Mouse (Mus musculus): Measurements from ENCODE around the gene Zdhhc22.

Gene Zdhhc22

GRCm38 (mm10) chr12:86994776-86995175 lies 4.5 kb upstream of the Zdhhc22 start:
- DNase-seq (ENCODE audit: low spot score) = no peak

DNA sequence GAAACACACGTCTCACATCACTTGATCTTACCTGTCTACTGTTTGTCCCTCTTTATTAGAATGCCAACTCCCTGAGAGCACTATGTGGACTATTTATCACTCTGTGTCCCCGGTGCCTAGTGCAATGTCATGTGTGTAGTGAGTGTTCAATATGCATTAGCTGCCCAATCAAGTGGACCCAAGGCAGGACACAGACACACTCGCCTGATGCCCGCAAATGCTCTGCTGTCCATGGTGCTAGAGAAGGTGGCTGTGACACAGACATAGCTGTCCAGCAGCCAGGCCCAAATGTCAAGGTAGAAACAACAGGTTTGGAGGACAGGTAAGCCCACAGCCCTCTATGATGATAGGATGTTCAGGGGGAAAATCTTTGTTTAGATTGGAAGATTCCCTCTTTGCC lies 3.9 kb upstream of the Zdhhc22 start:
- no peak for DNase-seq (ENCODE audit: low spot score)

GRCm38 (mm10) chr12:86990755-86991110 lies 503 bp upstream of the Zdhhc22 start:
- DNase-seq (ENCODE audit: low spot score) = no peak

GRCm38 (mm10) chr12:86989378-86989777 lies 852 bp downstream of the Zdhhc22 start:
- no peak for DNase-seq (ENCODE audit: low spot score)

- DNase-seq (ENCODE audit: low spot score) = no peak
Observed at GRCm38 (mm10) chr12:86988227-86988626, 2.0 kb downstream of the Zdhhc22 start.

GRCm38 (mm10) chr12:86986562-86986961 lies 3.7 kb downstream of the Zdhhc22 start:
- no peak for DNase-seq (ENCODE audit: low spot score)

DNA sequence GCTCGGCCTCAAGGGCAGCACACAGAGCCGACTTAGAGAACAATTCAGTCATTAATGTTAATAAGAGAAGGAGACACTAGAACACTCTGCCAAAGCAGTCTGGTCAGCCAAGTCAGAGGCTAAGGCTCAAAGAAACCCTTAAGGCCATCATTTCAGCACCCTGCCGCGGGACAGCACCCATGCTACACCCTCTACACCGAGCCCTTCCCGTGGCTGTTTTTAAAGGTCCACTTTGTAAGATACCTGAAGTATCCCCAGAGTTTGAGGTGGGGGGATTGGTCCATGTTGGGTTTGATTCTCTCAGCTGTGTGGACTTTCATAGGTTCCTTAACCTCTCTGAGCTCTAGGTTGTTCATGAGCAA lies 6.1 kb downstream of the Zdhhc22 start:
- DNase-seq (ENCODE audit: low spot score) = peak; percentile 60

GRCm38 (mm10) chr12:86983470-86984193 lies 6.6 kb downstream of the Zdhhc22 start:
- peak; percentile 55 for DNase-seq (ENCODE audit: low spot score)

- DNase-seq (ENCODE audit: low spot score) = no peak
Observed at GRCm38 (mm10) chr12:86981180-86981579, 9.1 kb downstream of the Zdhhc22 start.

DNA sequence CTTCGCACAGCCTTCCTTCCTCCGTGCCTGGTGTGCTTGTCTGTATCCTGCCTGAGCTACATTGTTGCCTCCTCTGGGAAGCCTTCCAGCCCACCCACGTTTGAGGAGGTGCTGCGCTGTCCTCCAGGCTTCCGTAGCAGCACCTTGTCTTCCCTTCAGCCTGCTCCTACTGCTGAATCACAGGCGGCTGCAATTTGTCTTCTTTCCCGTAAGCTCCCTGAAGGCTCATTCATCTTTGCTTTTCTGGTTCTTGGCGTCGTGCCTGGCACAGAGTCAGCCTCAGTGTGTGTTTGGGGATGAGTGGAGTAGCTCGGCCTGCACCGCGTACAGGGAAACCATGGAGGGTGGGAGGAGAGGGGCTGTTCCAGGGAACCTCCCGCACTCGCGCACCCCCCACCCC lies 12.4 kb downstream of the Zdhhc22 start:
- DNase-seq (ENCODE audit: low spot score) = peak; percentile 28

- no peak for DNase-seq (ENCODE audit: low spot score)
Observed at GRCm38 (mm10) chr12:86976511-86977168, 13.6 kb downstream of the Zdhhc22 start.

- DNase-seq (ENCODE audit: low spot score) = no peak
Observed at GRCm38 (mm10) chr12:86975761-86976160, 14.5 kb downstream of the Zdhhc22 start.

GRCm38 (mm10) chr12:86974387-86975288 lies 15.6 kb downstream of the Zdhhc22 start:
- DNase-seq (ENCODE audit: low spot score) = peak; percentile 70

DNA sequence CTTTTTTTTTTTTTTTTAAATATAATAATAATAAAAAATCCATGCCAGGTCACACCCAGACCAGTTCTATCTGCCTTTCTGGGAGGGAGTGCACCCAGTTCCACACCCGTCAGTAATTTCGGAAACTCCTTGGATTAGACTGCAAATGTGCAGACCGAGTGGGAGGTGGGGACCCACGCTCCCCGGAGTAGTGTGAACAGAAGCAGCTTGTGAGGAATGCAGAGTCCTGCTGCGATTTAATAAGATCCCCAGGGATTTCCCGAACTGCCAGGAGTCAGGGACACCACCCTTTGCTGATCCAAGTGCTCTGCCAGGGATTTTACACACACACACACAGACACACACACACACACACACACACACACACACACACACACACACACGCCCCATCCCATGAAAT lies 16.5 kb downstream of the Zdhhc22 start:
- no peak for DNase-seq (ENCODE audit: low spot score)

DNA sequence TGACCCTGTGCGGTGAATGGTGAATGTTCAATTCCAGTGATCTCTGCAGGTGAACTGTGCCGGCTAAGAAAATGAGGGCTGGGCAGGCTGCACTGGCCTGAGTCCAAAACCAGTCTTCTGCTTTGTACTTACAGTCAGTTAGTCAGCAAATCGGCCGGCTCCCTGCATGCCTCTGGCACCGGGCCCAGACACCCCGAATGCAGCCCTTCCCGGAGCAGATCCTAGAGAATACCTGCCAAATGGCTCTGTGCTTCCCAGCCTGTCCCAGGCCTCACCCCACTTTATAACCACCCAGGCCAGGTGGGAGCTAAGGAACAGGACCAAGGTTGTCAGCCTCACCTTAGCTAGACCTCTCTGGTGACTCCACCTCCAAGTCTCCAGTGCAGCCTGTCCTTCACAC lies 17.0 kb downstream of the Zdhhc22 start:
- peak; percentile 82 for DNase-seq (ENCODE audit: low spot score)

- DNase-seq (ENCODE audit: low spot score) = no peak
Observed at GRCm38 (mm10) chr12:86971089-86971488, 19.1 kb downstream of the Zdhhc22 start.

- DNase-seq (ENCODE audit: low spot score) = no peak
Observed at GRCm38 (mm10) chr12:86969220-86969601, 21.0 kb downstream of the Zdhhc22 start.

- DNase-seq (ENCODE audit: low spot score) = no peak
Observed at GRCm38 (mm10) chr12:86968468-86969219, 21.6 kb downstream of the Zdhhc22 start.

GRCm38 (mm10) chr12:86965237-86965799 lies 24.9 kb downstream of the Zdhhc22 start:
- no peak for DNase-seq (ENCODE audit: low spot score)

- DNase-seq (ENCODE audit: low spot score) = no peak
Observed at GRCm38 (mm10) chr12:86964278-86965057, 25.8 kb downstream of the Zdhhc22 start.

Measured in urinary bladder, postnatal 14 days (tissue).